Mouse (Mus musculus): ENCODE data around the gene Hmgb2.
"Not testable (repeated sequence)": the region's sequence is repeated elsewhere in the genome, so short reads cannot be mapped to it uniquely, and the experiment has no call there.

Gene Hmgb2

GRCm38 (mm10) chr8:57510791-57511315 lies 854 bp upstream of the Hmgb2 start:
- DNase-seq (ENCODE audit: low spot score) = peak; percentile 31

GRCm38 (mm10) chr8:57512141-57513056 lies 692 bp downstream of the Hmgb2 start:
- no peak for DNase-seq (ENCODE audit: low spot score)

- not testable (repeated sequence) for DNase-seq (ENCODE audit: low spot score)
Observed at GRCm38 (mm10) chr8:57513178-57513661, 1.5 kb downstream of the Hmgb2 start.

DNA sequence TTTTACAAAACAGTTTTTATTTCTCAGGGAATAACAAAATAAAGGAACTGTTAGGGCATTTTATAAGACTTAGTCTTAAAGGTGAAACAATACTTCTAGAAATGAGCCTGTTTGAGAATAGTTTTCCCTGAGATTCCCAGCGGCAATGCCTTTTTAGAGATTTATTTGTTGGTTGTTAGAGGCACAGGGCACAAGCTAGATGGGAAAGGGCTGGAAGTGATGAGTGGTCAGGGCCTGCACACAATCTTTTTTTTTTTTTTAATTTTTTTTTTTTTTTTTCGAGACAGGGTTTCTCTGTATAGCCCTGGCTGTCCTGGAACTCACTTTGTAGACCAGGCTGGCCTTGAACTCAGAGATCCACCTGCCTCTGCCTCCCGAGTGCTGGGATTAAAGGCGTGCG lies 5.0 kb downstream of the Hmgb2 start:
- not testable (repeated sequence) for DNase-seq (ENCODE audit: low spot score)

DNA sequence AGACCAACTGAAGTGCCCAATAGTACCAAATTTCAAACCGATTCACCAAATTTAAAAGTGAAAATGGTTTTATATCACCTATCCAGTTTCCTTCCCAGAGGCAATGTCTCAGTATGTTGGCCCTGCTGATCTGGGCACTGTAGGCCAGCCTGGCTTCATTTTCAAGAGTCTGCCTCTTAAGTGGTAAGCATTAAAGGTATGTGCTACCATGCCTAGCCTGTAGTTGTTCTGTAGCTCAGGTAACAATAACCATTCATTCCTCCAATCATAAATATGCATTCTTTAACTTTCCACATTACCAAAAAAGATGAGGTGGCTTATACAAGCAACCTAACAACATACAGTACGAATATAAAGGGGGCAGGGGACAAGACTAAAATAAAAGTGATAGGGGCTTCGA lies 6.0 kb downstream of the Hmgb2 start:
- DNase-seq (ENCODE audit: low spot score) = no peak

- no peak for DNase-seq (ENCODE audit: low spot score)
Observed at GRCm38 (mm10) chr8:57520186-57520786, 8.6 kb downstream of the Hmgb2 start.

DNA sequence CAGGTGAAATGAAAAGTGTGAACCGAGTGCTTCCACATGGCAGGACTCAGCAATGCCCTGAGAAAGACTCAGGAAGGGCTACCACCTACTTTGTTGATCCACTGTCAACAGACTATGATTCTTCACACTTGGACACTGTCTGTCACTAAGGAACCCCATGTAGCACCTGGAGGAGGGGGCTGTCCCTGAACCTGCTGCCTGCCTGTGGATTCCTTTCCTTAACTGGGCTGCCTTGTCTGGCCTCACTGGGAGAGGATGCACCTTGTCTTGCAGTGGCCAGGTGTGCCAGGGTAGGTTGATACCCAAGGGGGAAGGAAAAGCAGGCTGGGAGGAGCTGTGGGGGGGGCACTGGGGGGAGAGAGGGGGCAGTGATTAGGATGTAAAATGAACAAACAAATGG lies 16.3 kb downstream of the Hmgb2 start:
- no peak for DNase-seq (ENCODE audit: low spot score)

- no peak for DNase-seq (ENCODE audit: low spot score)
Observed at GRCm38 (mm10) chr8:57530238-57530637, 18.5 kb downstream of the Hmgb2 start.

DNA sequence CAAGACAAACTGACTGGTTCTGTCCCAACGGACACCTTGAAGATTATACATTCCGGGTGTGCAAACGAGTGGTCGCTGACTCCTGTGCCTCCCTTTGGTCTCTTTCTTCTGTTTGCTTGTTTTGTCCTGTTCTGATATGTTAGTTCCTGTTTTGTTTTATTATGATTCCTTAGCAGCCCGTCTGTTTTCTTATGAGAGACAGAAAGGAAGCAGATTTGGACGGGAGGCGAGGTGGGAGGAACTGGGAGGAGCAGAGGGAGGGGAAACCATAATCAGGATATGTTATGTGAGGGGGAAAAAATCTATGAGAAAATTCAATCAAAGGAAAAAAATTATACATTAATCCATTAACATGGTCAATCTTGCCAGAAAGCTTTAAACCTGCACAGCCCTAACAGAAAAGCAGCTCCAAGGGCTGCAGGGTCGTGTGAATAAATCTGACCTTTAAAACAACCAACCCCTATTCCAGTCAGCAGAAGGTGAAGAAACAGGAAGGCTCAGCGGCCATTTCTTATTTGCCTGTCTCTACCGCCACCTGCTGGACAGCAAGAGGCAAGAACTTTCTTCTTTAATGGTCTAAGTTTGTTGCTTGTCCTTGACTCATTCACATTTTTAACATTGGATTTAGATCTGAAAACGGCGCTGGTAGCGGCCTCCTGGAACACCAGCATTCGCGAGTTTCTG lies 19.1 kb downstream of the Hmgb2 start:
- peak; percentile 77 for DNase-seq (ENCODE audit: low spot score)

- no peak for DNase-seq (ENCODE audit: low spot score)
Observed at GRCm38 (mm10) chr8:57532223-57532622, 20.5 kb downstream of the Hmgb2 start.

GRCm38 (mm10) chr8:57533106-57533505 lies 21.4 kb downstream of the Hmgb2 start:
- DNase-seq (ENCODE audit: low spot score) = no peak

GRCm38 (mm10) chr8:57534495-57534894 lies 22.8 kb downstream of the Hmgb2 start:
- no peak for DNase-seq (ENCODE audit: low spot score)

DNA sequence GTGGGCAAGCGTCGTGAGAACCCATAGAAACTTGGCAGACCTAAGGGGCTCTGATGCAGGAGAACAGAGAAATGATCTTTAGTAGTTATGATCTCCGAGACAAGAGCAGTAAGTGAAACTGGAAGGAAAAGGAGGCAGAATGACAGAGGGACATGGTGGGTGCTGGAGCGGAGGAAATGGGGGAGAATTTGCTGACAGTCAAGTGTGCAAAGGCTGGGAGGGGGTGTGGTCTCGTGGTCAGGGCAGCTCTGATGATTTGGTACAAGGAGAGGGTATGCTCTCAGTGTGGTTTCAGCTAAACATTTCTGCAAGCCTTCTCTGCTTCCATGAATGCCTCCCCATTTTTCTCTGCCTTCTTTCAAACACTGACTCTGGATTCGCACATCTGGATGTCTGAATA lies 24.5 kb downstream of the Hmgb2 start:
- DNase-seq (ENCODE audit: low spot score) = no peak

GRCm38 (mm10) chr8:57538601-57539000 lies 26.9 kb downstream of the Hmgb2 start:
- DNase-seq (ENCODE audit: low spot score) = no peak

GRCm38 (mm10) chr8:57540110-57540838 lies 28.6 kb downstream of the Hmgb2 start:
- peak; percentile 57 for DNase-seq (ENCODE audit: low spot score)

- no peak for DNase-seq (ENCODE audit: low spot score)
Observed at GRCm38 (mm10) chr8:57540951-57541350, 29.2 kb downstream of the Hmgb2 start.

GRCm38 (mm10) chr8:57541405-57541804 lies 29.7 kb downstream of the Hmgb2 start:
- no peak for DNase-seq (ENCODE audit: low spot score)

GRCm38 (mm10) chr8:57546401-57546800 lies 34.7 kb downstream of the Hmgb2 start:
- no peak for DNase-seq (ENCODE audit: low spot score)

DNA sequence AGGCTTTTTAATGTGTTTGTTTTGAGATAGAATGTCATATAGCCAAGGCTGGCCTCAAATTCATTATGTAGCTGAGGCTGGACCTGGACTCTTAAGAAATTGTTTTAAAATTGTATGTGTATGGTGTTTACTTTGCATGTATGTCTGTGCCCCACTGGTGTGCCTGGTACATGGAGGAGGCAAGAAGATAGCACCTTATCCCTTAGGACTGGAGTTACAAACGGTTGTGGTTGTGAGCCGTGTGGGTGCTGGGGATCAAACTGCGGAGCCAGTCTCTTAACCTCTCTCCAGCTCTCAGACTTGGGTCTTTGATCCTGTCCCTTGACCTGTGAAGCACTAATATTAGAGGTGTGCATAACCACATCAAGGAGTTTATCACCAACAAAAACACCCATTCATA lies 35.1 kb downstream of the Hmgb2 start:
- DNase-seq (ENCODE audit: low spot score) = no peak

DNA sequence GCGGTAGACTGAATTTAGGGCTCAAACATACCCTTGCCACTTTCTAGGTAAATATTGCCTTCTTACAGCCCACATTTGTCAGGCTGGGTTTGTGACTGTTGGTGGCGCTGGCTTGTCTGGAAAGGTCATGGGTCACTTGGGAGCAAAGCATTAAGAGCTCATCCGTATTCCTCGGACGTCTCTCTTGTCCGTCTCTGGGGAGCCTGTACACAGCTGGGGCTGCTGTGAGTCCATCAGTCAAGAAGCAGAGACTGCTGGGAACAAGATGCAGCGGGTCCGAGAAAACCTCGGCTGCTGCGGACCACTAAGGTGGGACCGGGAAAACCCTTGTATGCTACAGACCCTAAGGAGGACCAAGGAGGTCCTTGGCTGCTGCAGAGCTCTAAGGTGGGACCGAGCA lies 35.9 kb downstream of the Hmgb2 start:
- DNase-seq (ENCODE audit: low spot score) = no peak

DNA sequence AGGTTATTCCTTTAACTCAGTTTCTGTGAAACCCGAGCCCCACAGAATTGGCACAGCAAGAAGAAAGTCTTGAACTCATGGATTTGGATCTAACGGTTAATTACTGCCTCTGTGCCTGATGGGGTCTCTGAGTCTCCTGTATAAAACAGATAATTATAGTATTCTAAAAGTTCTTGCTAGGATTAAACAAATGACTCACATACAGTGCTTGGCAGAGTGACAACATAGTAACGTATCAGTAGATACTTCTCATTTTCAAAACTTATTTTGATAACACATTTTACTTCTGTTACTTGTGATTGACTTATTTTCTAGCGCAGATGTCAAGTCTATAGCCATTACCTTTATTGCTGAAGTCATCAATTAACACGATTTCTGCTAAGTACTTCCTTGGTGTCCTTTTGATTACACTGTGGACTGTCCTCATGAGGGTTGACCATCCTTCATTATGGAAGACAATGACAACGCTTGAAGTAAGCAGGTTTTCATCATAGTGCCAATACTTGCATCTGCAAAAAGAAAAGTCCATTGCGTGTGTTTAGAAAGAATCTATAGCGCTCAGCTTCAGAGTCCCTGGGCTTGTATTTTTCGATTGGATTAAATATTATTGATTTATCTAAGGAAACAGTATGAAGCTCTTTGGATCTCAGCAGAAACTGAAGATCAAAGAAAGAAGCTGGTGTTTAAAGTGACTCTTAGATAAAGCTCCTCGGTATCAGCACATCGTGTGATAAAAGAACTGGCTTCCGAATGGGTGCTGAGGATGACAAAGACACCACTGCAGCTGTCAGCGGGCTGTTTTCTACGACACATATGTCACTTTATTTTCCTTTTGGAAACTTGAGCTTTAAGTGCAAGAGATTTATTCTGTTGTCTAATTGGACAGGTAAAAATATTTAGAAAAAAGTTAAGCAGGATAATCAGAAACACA lies 40.7 kb downstream of the Hmgb2 start:
- DNase-seq (ENCODE audit: low spot score) = no peak
